Mouse (Mus musculus) bone marrow, adult 2 months (tissue): ENCODE measurements around the gene Cirbp.

Experiments used
- CTCF ChIP-seq: fragments of 200-500 bp; IDR thresholded peaks from 2 replicates; pipeline ENCODE4 v1.5.1; 2011; ENCODE audit warnings: low read length, control low read depth; ENCODE audit not compliant: control insufficient read depth, insufficient read depth
- POLR2A ChIP-seq: fragments of 200-500 bp; IDR thresholded peaks from 2 replicates; pipeline ENCODE4 v1.6.1; 2011; ENCODE audit warnings: low read depth, mild to moderate bottlenecking, control low read depth, low read length, borderline replicate concordance; ENCODE audit not compliant: control insufficient read depth

DNA sequence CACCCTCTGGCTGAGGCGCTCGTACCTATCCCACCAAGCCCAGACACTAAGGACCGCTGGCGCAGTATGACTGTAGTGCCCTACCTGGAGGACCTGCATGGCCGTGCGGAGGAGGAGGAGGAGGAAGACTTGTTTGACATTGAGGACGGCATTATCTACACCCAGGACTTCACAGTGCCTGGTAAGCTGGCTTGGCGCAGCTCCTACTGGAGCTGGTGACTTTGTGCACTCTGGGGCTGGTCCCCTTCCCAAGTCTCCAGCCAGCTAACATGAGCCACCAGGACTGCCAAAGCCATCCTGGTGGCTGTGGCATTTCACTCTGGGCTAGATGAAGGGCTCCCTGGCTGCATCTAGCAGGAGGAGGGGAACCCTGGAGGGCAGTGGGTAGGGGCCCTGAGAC lies 37.9 kb upstream of the Cirbp start:
- TF ChIP-seq POLR2A: no peak
- no peak for TF ChIP-seq CTCF
